Mouse (Mus musculus) cerebellum, adult 9-11 months (tissue): ENCODE data around the gene Tcl1.
"Not testable (repeated sequence)": the region's sequence is repeated elsewhere in the genome, so short reads cannot be mapped to it uniquely, and the experiment has no call there.

Experiments
- DNase-seq: peaks from one replicate; pipeline ENCODE4 v3.0.0; 2022

The Tcl1 gene

GRCm38 (mm10) chr12:105176044-105176443 lies 46.5 kb downstream of the Tcl1 start, which contains the start of gene Tcl1b5:
Gene Tcl1b5 (plus strand): TSS chr12:105176344.
- not testable (repeated sequence) for DNase-seq

GRCm38 (mm10) chr12:105174318-105174717 lies 48.3 kb downstream of the Tcl1 start:
- DNase-seq = peak; percentile 5

- no peak for DNase-seq
Observed at GRCm38 (mm10) chr12:105173366-105173765, 49.2 kb downstream of the Tcl1 start.
